Mouse (Mus musculus) olfactory bulb, adult 2 months (tissue): ENCODE data around the gene Txndc16.

Source experiments
- CTCF ChIP-seq: fragments of 200-500 bp; IDR thresholded peaks from 2 replicates; pipeline ENCODE4 v1.5.1; 2012; ENCODE audit warnings: low read depth, mild to moderate bottlenecking, low read length, moderate library complexity; ENCODE audit not compliant: insufficient read depth
- POLR2A ChIP-seq: fragments of 200-500 bp; IDR thresholded peaks from 2 replicates; pipeline ENCODE4 v1.6.1; 2012; ENCODE audit warnings: mild to moderate bottlenecking, low read depth, low read length, moderate library complexity; ENCODE audit not compliant: insufficient read depth

DNA sequence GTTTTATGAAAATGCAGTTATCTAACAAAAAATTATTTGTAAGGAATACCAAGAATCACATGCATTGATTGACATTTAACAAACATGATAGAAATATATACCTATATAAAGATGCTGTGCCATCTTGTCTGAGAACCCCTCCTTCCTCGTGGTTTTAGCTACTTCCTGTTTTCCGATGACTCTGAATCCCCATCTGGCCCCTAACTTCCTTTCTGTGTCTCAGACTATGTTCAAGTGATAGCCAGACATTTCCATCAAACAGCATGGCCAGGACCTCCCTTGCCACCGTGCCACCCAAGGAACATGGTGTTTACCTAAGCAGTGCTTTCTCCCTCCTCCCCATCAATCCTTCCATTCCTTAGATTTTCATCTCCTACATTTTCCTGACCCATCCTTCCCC is 127.8 kb downstream of the Txndc16 start:
- TF ChIP-seq CTCF (no peak), POLR2A (no peak)
